Mouse (Mus musculus) heart, embryonic 15.5 days (tissue): ENCODE results near the gene Emsy. TPM values are rescaled to one million over a fixed set of nuclear protein-coding genes. Genes with fewer than 3 reads are reported as not detected.

Experiments
- ATAC-seq: fragments of 200-750 bp; cut with Nextera tagmentation; replicated peaks from 2 replicates; pipeline ENCODE4 v1.8.0; 2017; ENCODE audit warnings: low read depth, moderate TSS enrichment; ENCODE audit not compliant: insufficient number of reproducible peaks, insufficient read depth, low FRiP score
- H3K27ac ChIP-seq: fragments of 300-500 bp; sonication (generic); 2 replicates; pipeline ENCODE4 v1.5.1; 2015; ENCODE audit warnings: mild to moderate bottlenecking, inconsistent platforms
- H3K27me3 ChIP-seq: fragments of 300-500 bp; sonication (generic); 2 replicates; pipeline ENCODE4 v1.6.1; 2015; ENCODE audit warnings: inconsistent platforms
- H3K36me3 ChIP-seq: fragments of 300-500 bp; sonication (generic); 2 replicates; pipeline ENCODE4 v1.6.1; 2015; ENCODE audit warnings: mild to moderate bottlenecking, inconsistent platforms
- H3K4me1 ChIP-seq: fragments of 300-500 bp; sonication (generic); replicated peaks from 2 replicates; pipeline ENCODE4 v1.6.1; 2015; ENCODE audit warnings: inconsistent platforms
- H3K4me2 ChIP-seq: fragments of 300-500 bp; sonication (generic); 2 replicates; pipeline ENCODE4 v1.6.1; 2015; ENCODE audit warnings: inconsistent platforms, mild to moderate bottlenecking, moderate library complexity
- H3K4me3 ChIP-seq: fragments of 300-500 bp; sonication (generic); 2 replicates; pipeline ENCODE4 v1.5.1; 2015; ENCODE audit warnings: mild to moderate bottlenecking, inconsistent platforms
- H3K9ac ChIP-seq: fragments of 300-500 bp; sonication (generic); 2 replicates; pipeline ENCODE4 v1.6.1; 2015; ENCODE audit warnings: mild to moderate bottlenecking, inconsistent platforms
- H3K9me3 ChIP-seq: fragments of 300-500 bp; sonication (generic); replicated peaks from 2 replicates; pipeline ENCODE4 v1.6.1; 2016; ENCODE audit warnings: inconsistent platforms
- WGBS: fragments of 180-500 bp; shearing (Covaris S2); methylation state at CpG from one replicate; pipeline ENCODE4 v1.1.7; 2015; ENCODE audit warnings: mixed read lengths; 5-methylcytosine and 5-hydroxymethylcytosine counted together
- polyA plus RNA-seq: library from polyadenylated mRNA; unstranded; fragments of >200 nt; fragmentation: Nextera tagmentation; extraction: Ambion mirVana; gene quantifications from 2 replicates; pipeline ENCODE4 v1.2.1, GENCODE M21; 2015

Gene Emsy
- polyA plus RNA-seq, 1 experiment from 2014 or later, result 20.2 TPM

DNA sequence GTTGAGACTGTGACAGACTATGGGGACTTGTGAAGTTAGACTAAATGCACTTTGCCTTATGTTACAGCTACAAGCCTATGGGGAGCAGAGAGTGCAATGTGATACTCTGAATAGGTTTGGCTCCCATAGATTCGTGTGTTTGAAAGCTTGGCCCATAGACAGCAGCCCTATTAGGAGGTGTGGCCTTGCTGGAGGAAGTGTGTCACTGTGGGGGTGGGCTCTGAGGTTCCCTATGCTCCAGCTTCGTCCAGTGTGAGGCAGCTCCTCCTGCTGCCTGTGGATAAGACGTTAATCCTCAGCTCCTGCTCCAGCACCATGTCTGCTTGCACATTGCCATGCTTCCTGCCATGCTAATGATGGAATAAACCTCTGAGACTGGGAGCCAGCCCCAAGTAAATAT lies 34.2 kb upstream of the Emsy start:
- Histone ChIP-seq H3K4me1 (peaks cover 11% of the 10 kb centered on the region), H3K4me2 (no peak overlapping the region), H3K36me3 (no peaks in the 10 kb centered on the region), H3K27ac (no peak overlapping the region), H3K9ac (no peak overlapping the region), H3K9me3 (no peaks in the 10 kb centered on the region), H3K27me3 (no peaks in the 10 kb centered on the region), H3K4me3 (no peak overlapping the region)
- ATAC-seq, result no peak
- 15% methylated on average over 3 of the region's 3 CpGs for WGBS

DNA sequence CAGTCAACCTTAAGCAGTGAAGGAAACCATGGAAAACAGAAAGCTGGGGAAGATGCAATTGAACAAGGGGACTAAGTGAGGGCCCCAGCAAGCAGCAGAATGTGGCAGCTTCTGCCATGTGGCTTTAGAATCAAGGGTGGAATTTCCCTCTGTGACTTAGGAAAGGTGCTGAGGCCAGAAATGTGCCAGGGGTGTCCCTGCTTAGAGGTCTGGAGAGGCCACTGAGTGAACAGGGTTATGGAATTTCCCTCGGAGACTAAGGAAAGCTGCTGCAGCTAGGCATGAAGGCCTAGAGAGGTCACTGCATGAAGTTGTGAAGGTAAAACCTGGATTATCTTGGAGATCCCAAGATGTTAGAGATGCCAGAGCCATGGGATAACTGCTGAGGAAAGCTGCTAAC lies 33.5 kb upstream of the Emsy start:
- no peak overlapping the region for H3K4me3 ChIP-seq
- no peaks in the 10 kb centered on the region for H3K9me3 ChIP-seq
- whole genome bisulfite sequencing, result 67% methylated on average over 1 of the region's 1 CpGs
- H3K4me2 ChIP-seq, result no peak overlapping the region
- no peak for ATAC-seq
- H3K27me3 ChIP-seq, result no peaks in the 10 kb centered on the region
- no peak overlapping the region for H3K9ac ChIP-seq
- no peak overlapping the region for H3K27ac ChIP-seq
- no peaks in the 10 kb centered on the region for H3K36me3 ChIP-seq
- H3K4me1 ChIP-seq, result peaks cover 15% of the 10 kb centered on the region

DNA sequence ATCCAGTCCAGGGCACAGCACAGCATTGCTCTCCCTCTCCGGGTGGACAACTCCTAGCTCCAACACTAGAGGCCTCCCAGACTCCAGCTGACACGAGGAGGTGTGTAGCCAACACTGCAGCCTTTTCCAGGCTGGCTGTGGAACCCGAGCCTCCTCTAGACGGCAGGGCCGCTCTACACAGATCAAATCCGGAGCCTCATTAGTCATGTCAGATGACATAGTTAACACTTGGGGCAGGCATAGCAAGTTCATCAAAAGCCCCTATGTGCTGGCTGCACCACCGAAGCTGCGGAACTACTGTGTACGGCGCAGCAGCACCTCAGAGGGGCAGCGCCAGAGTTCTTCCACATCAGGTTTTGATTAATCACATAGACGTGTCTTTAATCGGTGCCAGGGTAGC lies 29.3 kb upstream of the Emsy start:
- Histone ChIP-seq H3K4me3 (no peak overlapping the region), H3K27ac (no peak overlapping the region), H3K4me2 (peak overlapping the region; percentile 10; the same call in 1 of the 2 replicates), H3K27me3 (no peaks in the 10 kb centered on the region), H3K9ac (no peak overlapping the region), H3K4me1 (peaks cover 7% of the 10 kb centered on the region; the same call in 1 of the 2 replicates), H3K9me3 (no peaks in the 10 kb centered on the region), H3K36me3 (no peaks in the 10 kb centered on the region)
- WGBS, result 41% methylated on average over 13 of the region's 13 CpGs
- peak; percentile 76 for ATAC-seq

DNA sequence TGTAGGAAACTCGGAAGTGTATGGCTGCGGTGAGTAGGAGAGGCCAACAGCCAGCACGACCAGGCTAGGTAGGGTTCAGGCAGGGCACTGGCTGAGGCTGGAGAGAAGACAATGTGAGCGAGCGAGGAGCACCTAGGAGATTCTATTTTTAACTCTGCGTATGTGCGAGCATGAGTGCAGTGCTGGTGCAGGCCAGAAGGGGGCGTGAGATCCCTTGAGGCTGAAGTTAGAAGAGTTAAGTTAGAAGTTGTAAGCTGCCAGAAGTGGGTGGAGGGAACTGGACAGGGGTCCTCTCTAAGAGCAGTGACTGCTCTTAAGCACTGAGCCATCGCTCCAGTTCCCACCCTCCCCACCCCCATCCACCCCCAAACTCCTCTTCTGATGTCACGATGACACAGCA lies 26.2 kb upstream of the Emsy start:
- ATAC-seq, result no peak
- Histone ChIP-seq H3K27me3 (no peaks in the 10 kb centered on the region), H3K9me3 (no peaks in the 10 kb centered on the region)

DNA sequence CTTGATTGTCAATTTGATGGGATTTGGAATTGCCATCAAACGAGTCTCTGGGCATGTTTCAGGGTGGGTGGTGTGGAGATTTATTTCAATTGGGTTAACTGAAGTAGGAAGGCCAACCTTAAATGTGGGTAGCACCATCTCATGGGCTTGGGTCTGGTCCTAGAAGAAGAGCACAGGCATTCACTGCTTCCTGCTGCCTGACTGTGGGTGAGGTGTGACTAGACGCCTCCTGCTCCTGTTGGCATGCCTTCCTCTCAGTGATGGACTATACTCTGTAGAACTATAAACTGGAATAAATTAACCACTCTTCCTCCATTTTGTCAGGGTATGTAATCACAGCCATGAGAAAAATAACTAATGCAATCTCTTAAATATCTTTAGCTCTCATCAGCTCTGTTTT lies 24.1 kb upstream of the Emsy start:
- Histone ChIP-seq H3K27me3 (no peaks in the 10 kb centered on the region), H3K4me3 (no peak overlapping the region), H3K4me1 (peaks cover 19% of the 10 kb centered on the region), H3K4me2 (no peak overlapping the region), H3K9me3 (no peaks in the 10 kb centered on the region), H3K27ac (no peak overlapping the region), H3K36me3 (no peaks in the 10 kb centered on the region), H3K9ac (no peak overlapping the region)
- 66% methylated on average over 2 of the region's 2 CpGs for WGBS
- ATAC-seq, result no peak

More for the DNA sequence above, 26.2 kb upstream of the Emsy start:
- Histone ChIP-seq H3K27ac (no peak overlapping the region), H3K36me3 (no peaks in the 10 kb centered on the region), H3K4me1 (peaks cover 19% of the 10 kb centered on the region), H3K4me3 (no peak overlapping the region), H3K4me2 (no peak overlapping the region), H3K9ac (no peak overlapping the region)
- WGBS, result 85% methylated on average over 10 of the region's 10 CpGs

DNA sequence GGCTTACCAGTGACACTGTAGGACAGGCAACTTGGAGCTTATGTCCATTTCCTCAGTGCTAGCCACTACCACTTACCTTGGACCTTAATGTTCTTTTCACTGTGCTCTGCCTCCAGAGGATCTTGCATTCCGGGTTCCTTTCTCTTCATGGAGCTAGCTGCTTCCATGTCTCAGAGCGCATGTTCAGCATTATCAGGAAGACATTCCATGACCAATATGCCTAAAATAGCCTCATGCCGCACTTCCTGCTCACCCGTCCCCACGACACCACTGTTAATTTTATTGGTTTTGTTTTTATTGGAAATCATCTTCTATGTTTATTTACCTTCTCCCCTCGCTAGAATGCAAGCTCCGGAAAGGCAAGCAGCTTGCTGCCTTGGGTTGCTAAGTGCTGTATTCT lies 21.9 kb upstream of the Emsy start:
- no peaks in the 10 kb centered on the region for H3K36me3 ChIP-seq
- H3K27me3 ChIP-seq, result no peaks in the 10 kb centered on the region
- WGBS, result 13% methylated on average over 7 of the region's 7 CpGs
- H3K27ac ChIP-seq, result peak overlapping the region; percentile 71
- H3K4me3 ChIP-seq, result peak overlapping the region; percentile 31
- peak; percentile 38; the same call in 1 of the 2 replicates for ATAC-seq
- peaks cover 23% of the 10 kb centered on the region for H3K4me1 ChIP-seq
- 0 out of 2 replicates have a peak overlapping the region, but pooled peaks have one; percentile 23 for H3K9ac ChIP-seq
- H3K4me2 ChIP-seq, result peak overlapping the region; percentile 49
- H3K9me3 ChIP-seq, result no peaks in the 10 kb centered on the region

DNA sequence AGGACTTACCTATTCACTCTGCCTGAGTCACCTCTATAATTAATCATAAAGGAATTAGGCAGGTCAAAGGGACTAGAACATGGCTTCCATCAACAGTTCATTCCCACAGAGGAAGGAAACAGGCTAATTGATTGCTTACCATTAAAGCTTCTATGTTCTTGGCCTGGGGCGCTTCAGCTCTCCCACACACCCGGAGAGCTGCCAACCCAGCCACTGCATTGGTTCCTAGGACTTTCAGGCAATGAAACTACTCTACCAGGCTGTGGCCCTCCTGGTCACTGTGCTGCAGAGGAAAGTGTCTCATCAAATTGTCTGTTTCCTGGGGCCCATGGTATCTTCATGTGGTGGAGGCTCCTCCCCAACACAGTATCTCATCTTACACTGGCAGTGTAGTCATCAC lies 20.9 kb upstream of the Emsy start:
- Histone ChIP-seq H3K36me3 (no peaks in the 10 kb centered on the region), H3K4me1 (peaks cover 32% of the 10 kb centered on the region), H3K27ac (no peak overlapping the region), H3K9me3 (no peaks in the 10 kb centered on the region), H3K27me3 (no peaks in the 10 kb centered on the region), H3K4me3 (no peak overlapping the region), H3K4me2 (peak overlapping the region; percentile 49; the same call in 1 of the 2 replicates), H3K9ac (no peak overlapping the region)
- 85% methylated on average over 2 of the region's 2 CpGs for WGBS
- no peak for ATAC-seq

DNA sequence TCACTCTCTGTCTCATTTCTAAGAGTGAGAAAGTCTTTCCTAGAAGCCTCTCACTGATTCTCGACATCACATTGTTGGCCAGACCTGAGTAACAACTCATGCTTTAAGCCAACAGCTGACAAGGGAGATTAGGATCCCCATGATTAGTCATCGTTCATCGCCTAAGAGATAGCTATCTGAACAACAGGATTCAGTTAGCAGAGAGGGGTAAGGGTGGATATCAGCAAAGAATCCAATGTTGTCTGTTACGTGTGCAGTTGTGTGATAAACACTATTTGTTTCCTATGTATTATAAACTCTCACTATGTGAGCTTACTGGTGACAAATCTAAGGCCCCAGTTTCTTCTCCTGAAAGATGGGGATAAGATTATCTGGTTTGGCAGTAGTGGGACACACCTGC lies 17.8 kb upstream of the Emsy start:
- H3K4me3 ChIP-seq, result no peak overlapping the region
- H3K27me3 ChIP-seq, result no peaks in the 10 kb centered on the region
- no peaks in the 10 kb centered on the region for H3K36me3 ChIP-seq
- peaks cover 51% of the 10 kb centered on the region for H3K4me1 ChIP-seq
- no peaks in the 10 kb centered on the region for H3K9me3 ChIP-seq
- H3K4me2 ChIP-seq, result no peak overlapping the region
- no peak for ATAC-seq
- WGBS, result 63% methylated on average over 4 of the region's 4 CpGs
- no peak overlapping the region for H3K9ac ChIP-seq
- H3K27ac ChIP-seq, result no peak overlapping the region

DNA sequence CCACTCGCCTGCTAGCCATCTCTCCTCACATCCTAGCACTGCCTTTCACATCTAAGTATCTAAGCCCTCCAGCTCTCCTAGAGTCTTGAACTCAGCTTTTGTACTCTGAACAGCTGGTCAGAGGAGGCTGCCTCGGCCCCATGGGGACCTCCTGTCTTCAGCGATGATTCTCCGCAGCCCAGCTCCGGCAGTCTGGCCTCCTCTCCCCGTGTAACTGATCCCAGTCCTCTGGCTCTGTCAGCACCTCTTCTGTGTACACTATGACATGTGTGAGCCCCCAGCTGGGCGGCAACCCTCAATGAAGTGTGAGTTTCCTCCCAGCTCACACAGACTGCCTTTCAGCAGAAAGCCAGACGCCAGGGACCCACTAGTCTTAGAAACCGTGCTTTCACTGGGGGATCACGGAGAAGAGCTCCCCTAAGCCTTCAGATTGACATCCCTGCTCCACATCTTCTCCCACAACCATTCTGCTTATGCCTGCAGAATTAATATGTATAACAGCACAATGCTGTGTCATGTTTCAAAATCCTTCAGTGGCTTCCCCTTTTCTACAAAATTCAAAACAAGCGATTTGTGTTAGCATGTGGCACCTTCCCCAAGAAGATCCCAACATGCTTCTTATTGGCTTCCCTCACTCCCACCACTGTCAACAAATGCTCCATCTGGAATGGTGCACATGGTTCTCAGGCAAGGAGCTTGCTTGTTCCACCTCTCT lies 15.8 kb upstream of the Emsy start:
- Histone ChIP-seq H3K4me2 (peak overlapping the region; percentile 39), H3K27ac (peak overlapping the region; percentile 75), H3K4me1 (peaks cover 36% of the 10 kb centered on the region), H3K36me3 (no peaks in the 10 kb centered on the region), H3K9ac (peak overlapping the region; percentile 41; the same call in 1 of the 2 replicates), H3K4me3 (no peak overlapping the region), H3K27me3 (no peaks in the 10 kb centered on the region), H3K9me3 (no peaks in the 10 kb centered on the region)
- peak; percentile 85 for ATAC-seq
- WGBS, result 23% methylated on average over 11 of the region's 11 CpGs

DNA sequence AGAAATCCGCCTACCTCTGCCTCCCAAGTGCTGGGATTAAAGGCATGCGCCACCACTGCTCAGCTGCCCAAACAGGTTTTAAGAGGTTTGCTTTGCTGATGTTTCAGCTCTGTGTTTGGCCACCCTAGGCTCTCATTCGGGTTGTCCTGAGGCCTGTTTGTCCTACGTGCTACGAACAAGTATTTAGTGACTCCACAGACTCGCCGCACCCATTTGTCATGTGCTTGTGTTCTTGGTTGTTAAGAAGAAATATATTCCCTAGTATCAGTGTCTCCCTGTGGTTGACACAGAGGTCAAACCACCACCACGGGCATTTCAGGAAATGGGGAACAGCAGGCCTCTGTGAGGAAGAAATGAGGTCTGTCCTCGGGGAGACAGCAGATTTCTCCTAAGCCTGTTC lies 14.8 kb upstream of the Emsy start:
- H3K4me3 ChIP-seq, result no peak overlapping the region
- no peak for ATAC-seq
- no peaks in the 10 kb centered on the region for H3K36me3 ChIP-seq
- H3K27ac ChIP-seq, result peak overlapping the region; percentile 75; the same call in 1 of the 2 replicates
- no peak overlapping the region for H3K9ac ChIP-seq
- 0 out of 2 replicates have a peak overlapping the region, but pooled peaks have one; percentile 39 for H3K4me2 ChIP-seq
- WGBS, result 68% methylated on average over 9 of the region's 9 CpGs
- H3K27me3 ChIP-seq, result no peaks in the 10 kb centered on the region
- H3K9me3 ChIP-seq, result no peaks in the 10 kb centered on the region
- peaks cover 36% of the 10 kb centered on the region for H3K4me1 ChIP-seq

DNA sequence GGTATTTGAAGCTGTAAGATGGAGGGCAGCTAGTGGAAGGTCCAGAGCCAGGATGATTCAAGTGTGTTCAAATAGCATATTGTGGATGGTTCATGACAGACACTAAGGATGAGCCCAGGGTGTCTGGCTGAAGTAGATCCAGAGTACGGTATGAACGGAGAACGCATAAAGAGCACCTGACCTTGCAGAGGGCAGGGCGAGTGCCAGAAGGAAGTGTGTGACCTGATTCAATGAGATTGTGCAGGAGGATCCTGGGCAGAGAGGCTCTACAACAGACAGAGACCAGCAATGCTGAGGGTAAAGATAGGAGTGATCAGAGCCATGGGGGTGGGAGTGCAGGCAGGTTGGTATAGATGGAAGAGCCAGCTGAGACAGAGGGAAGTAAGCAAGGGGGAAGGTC lies 14.2 kb upstream of the Emsy start:
- Histone ChIP-seq H3K27me3 (no peaks in the 10 kb centered on the region), H3K4me2 (no peak overlapping the region), H3K36me3 (no peaks in the 10 kb centered on the region), H3K27ac (no peak overlapping the region), H3K4me1 (peaks cover 36% of the 10 kb centered on the region), H3K9me3 (no peaks in the 10 kb centered on the region), H3K9ac (no peak overlapping the region), H3K4me3 (no peak overlapping the region)
- 80% methylated on average over 4 of the region's 4 CpGs for WGBS
- no peak for ATAC-seq
